Mouse (Mus musculus) ES-Bruce4 (cell line): ENCODE measurements around the gene Ugt1a10. TPM values are rescaled to one million over a fixed set of nuclear protein-coding genes. Genes with fewer than 3 reads are reported as not detected.
"Not testable (repeated sequence)": the region's sequence is repeated elsewhere in the genome, so short reads cannot be mapped to it uniquely, and the experiment has no call there.

Experiments
- H3K27ac ChIP-seq: 2 replicates; pipeline ENCODE4 v1.5.1; 2012; ENCODE audit warnings: low read length, inconsistent platforms; ENCODE audit not compliant: insufficient read depth
- H3K27me3 ChIP-seq: 2 replicates; pipeline ENCODE4 v1.6.1; 2012; ENCODE audit warnings: mild to moderate bottlenecking, low read length, inconsistent platforms; ENCODE audit not compliant: control insufficient read depth, poor library complexity, insufficient read depth, severe bottlenecking
- H3K36me3 ChIP-seq: 2 replicates; pipeline ENCODE4 v1.6.1; 2012; ENCODE audit warnings: inconsistent platforms, mild to moderate bottlenecking, low read length, moderate library complexity; ENCODE audit not compliant: control insufficient read depth, poor library complexity, insufficient read depth, severe bottlenecking
- H3K4me1 ChIP-seq: one replicate; pipeline ENCODE4 v1.8.1; 2011; ENCODE audit warnings: low read length; ENCODE audit not compliant: control insufficient read depth, insufficient read depth
- H3K4me3 ChIP-seq: 2 replicates; pipeline ENCODE4 v1.5.1; 2011; ENCODE audit warnings: low read depth, mild to moderate bottlenecking, low read length
- H3K9ac ChIP-seq: 2 replicates; pipeline ENCODE4 v1.6.1; 2012; ENCODE audit warnings: low read depth, mild to moderate bottlenecking, inconsistent platforms; ENCODE audit not compliant: poor library complexity, severe bottlenecking
- H3K9me3 ChIP-seq: replicated peaks from 2 replicates; pipeline ENCODE4 v1.6.1; 2012; ENCODE audit warnings: mild to moderate bottlenecking, low read length, inconsistent platforms; ENCODE audit not compliant: control insufficient read depth, poor library complexity, insufficient read depth, severe bottlenecking
- CTCF ChIP-seq: IDR thresholded peaks from one replicate; pipeline ENCODE4 v1.8.1; 2011; ENCODE audit warnings: low read depth, low read length
- EP300 ChIP-seq: IDR thresholded peaks from 2 replicates; pipeline ENCODE4 v1.6.1; 2011; ENCODE audit warnings: low read depth, low read length; ENCODE audit not compliant: insufficient read depth
- POLR2A ChIP-seq: IDR thresholded peaks from one replicate; pipeline ENCODE4 v1.8.1; 2011; ENCODE audit warnings: low read length; ENCODE audit not compliant: insufficient read depth
- polyA plus RNA-seq: library from polyadenylated mRNA; stranded (reverse); fragments of >200 nt; gene quantifications from 2 replicates; pipeline ENCODE4 v1.2.4, GENCODE M21; 2011; ENCODE audit warnings: low read depth; ENCODE audit not compliant: missing spikeins, insufficient read depth, insufficient read length

Gene Ugt1a10
- polyA plus RNA-seq, 1 experiment, result not detected

DNA sequence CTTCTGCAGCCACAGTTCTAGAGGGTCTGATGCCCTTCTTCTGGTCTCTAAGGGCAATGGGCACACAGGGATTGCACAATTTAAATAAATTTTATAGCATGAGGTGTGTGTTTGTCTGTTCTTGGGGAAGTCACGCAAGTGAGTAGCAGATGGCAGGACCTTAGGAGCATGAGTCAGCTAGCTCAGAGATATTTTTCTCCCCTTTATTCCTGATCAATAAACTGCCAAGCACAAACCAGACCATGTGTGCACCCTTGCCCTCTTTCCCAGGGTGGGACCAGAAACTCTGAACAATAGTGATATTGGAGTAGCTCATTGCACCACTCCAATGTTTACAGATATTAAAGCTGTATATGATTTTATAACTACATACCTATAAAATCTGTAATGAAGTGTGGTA, 75.0 kb downstream of the Ugt1a10 start:
- H3K9ac ChIP-seq, H3K4me3 ChIP-seq, H3K4me1 ChIP-seq, H3K9me3 ChIP-seq, H3K36me3 ChIP-seq, H3K27me3 ChIP-seq, H3K27ac ChIP-seq: not testable (repeated sequence)

DNA sequence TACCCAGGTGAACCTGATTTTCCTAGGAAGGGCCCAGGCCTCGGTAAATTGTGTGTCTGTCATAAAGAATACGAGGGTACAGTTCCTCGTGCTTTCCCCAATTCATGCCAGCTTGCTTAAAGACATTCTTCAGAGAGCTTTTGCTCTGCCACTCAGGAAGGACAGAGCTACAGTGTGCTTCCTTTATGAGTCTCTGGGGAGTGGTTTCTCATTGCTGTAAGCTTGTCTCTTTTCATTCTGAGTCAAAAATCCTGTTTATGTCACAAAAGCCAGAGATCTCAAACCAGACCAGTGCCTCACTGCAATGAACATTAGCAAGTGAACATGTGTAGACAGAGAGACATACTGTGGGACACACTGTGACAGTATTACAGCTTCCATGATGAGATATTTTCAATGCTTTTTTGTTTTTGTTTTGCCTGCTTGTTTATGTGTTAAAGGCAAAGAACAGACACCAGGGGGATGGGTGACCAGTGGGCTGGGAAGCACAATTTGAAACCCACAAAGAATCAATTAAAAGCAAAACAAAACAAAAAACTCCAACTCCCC, 78.8 kb downstream of the Ugt1a10 start:
- no peak overlapping the region for H3K9ac ChIP-seq
- no peaks in the 10 kb centered on the region for H3K27me3 ChIP-seq
- no peak overlapping the region for H3K4me3 ChIP-seq
- TF ChIP-seq POLR2A (no peak), CTCF (no peak), EP300 (no peak)
- H3K27ac ChIP-seq, result no peak overlapping the region
- H3K36me3 ChIP-seq, result no peaks in the 10 kb centered on the region
- H3K4me1 ChIP-seq, result no peaks in the 10 kb centered on the region
- no peaks in the 10 kb centered on the region for H3K9me3 ChIP-seq

DNA sequence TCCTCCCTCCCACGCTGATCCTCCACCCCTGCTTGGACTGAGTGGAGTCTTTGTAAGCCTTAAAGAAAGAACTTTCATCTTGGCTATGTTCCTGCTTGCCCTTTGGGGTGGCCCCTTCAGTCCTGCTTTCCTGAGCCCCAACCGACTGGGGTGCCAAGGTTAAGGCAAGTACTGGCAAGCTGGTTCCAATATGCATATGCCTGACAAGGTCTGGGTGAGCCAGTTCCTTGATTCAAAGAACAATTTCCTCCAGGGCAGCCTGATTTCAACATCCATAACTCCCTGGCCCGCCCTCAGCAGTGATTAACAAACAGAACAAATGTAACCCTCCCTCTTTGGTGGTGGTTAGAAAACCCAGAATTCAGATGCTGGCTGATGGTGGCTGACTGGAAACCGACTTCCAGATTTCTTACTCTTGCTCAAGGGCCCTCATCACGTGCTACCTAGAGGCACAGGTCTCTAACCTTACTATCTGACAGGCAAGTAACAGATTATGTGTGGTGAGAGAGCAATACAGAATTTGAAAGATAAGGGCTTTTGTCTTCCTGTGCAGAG, 79.3 kb downstream of the Ugt1a10 start, which contains the start of gene Ugt1a6a:
Gene Ugt1a6a, plus strand, starts transcription at position 353 of the 555 bp plus-strand sequence.
- H3K27me3 ChIP-seq, H3K4me3 ChIP-seq, H3K4me1 ChIP-seq, H3K9me3 ChIP-seq, H3K27ac ChIP-seq, H3K36me3 ChIP-seq, H3K9ac ChIP-seq: not testable (repeated sequence)

DNA sequence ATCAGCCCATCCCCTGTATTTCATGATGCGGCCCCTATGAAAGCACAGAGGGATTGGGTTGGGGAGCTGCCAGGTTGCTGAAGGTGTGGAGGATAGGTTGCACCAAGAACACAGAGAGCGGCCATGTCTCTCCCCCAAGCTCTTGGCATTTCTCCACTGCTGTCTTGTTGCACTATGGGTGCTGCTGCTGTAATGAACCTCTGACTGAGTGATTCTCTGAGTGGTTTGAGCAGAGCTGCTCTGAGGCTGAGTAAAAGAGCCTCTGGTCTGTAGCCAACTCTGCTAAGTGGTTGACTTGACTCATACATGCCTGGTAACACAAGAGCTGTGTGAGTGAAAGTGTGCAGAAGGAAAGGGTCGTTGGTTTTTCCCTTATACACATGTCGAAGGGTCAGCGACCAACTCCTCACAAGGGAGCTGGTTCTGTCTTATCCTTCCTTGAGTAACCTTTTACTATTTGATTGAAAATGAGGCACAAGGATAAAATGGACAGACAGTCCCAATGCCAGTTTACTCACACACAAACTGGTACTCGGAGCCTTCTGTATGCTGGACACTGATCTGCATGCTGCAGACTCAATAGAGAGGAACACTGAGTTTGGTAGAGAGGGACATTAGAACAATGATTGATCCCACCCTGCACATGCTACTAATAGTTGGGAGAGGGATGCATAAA, 80.2 kb downstream of the Ugt1a10 start:
- H3K27ac ChIP-seq, H3K4me3 ChIP-seq, H3K9ac ChIP-seq, H3K36me3 ChIP-seq, H3K9me3 ChIP-seq, H3K4me1 ChIP-seq, H3K27me3 ChIP-seq: not testable (repeated sequence)

DNA sequence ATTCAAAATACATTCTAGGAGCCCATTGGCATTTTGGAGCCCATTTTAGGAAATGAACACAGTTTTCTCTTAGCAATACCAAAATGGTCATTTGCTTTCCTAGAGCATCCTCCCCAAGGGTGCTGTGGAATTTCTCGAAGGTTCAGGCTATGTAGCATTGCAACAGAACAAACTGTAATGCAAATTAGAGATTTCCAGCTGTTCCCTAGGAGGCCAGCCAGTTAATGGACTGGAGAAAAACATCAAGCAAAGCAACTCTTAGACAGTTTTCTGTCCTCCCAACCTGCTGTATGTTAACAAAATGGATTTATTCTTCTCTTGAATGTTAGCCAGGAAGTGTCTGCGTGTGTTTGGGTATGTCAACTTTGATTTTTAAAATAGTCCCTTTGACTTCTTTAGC, 81.5 kb downstream of the Ugt1a10 start:
- Histone ChIP-seq H3K9me3 (no peaks in the 10 kb centered on the region), H3K9ac (no peak overlapping the region)

DNA sequence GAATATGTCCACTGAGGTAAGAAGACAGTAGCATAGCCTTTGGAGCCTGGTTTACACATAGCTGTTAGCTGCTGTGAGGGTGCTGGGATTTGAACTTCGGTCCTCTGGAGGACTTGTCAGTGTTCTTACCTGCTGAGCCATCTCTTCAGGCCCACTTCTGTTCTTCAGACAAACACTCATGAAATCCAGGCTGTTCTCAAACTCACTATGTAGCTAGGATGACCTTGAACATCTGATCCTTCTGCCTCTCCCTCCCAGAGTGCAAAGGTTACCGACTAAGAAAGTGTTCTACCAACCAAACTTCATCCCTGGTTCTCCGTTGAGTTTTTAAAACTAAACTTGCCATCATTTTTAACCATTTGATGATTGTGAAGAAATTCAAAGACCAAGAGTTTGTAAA, 82.1 kb downstream of the Ugt1a10 start:
- TF ChIP-seq EP300 (no peak), CTCF (no peak), POLR2A (no peak)
- Histone ChIP-seq H3K9me3 (no peaks in the 10 kb centered on the region), H3K4me1 (no peaks in the 10 kb centered on the region), H3K27me3 (no peaks in the 10 kb centered on the region), H3K36me3 (no peaks in the 10 kb centered on the region), H3K9ac (no peak overlapping the region), H3K4me3 (no peak overlapping the region), H3K27ac (no peak overlapping the region)

More for the DNA sequence above, 81.5 kb downstream of the Ugt1a10 start:
- Histone ChIP-seq H3K27ac (no peak overlapping the region), H3K4me1 (no peaks in the 10 kb centered on the region), H3K36me3 (no peaks in the 10 kb centered on the region), H3K4me3 (no peak overlapping the region), H3K27me3 (no peaks in the 10 kb centered on the region)
- TF ChIP-seq EP300, result no peak
- TF ChIP-seq POLR2A, result no peak
- TF ChIP-seq CTCF, result no peak
